Mouse (Mus musculus) cerebellum, postnatal 14 days (tissue): ENCODE measurements around the gene Ppp6r1.

Source experiments
- DNase-seq, 2 experiments: peaks; one replicate each; pipeline ENCODE4 v3.0.0; 2021; ENCODE audit warnings: mixed read lengths in 2 of 2

Ppp6r1 gene

DNA sequence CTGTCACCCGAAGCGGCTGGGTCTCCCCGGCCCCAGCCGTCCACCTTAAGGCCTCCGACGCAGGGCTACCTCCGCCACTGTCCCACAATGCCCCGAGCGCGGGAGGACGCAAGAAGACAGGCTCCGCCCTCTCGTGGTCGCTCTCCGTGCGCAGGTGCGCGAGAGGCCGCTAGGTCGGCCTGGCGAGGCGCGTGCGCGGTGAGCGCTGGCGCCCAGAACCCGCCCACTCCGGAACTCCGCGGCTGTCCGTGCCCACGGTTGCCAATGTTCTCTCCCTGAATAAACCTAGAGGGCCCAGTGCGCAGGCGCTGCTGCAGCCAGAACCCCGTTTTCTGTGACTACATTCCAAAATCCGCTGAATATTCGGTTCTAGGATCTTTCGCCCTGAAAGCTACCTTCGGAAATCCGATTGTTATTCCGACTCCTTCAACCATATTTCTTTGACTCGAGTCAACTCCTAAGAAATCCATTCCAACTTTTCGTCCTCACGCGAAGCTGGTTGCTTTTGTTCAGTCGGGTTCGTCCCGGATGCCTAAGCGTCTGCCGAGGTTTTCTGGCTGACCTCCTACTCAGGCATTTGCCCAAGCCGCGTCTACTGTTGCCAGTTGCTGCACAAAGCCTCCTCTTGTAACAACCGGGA is at the start of gene Ppp6r1:
Ppp6r1 (minus strand) TSS at position 108 of the 640 bp plus-strand sequence.
- peak; percentile 97 to 98 for DNase-seq

DNA sequence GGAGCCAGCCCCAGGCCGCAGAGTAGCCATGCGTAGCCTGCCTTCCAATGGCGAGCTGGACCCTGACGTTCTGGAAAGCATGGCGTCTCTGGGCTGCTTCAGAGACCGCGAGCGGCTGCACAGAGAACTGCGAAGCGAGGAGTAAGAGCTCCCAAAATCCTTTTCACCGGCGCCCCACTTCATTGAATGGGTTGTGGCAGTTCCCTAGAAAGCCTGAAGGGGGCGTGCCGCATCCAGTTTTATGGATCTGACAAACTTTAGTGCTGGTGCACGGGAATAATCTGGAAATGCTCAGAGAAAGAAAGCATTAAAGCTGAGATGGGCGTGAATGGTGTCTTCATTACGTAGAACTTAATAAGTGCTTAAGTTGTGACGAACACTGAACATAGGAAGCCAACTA is 46.3 kb upstream of the Ppp6r1 start:
- peak; percentile 42 to 81 for DNase-seq

DNA sequence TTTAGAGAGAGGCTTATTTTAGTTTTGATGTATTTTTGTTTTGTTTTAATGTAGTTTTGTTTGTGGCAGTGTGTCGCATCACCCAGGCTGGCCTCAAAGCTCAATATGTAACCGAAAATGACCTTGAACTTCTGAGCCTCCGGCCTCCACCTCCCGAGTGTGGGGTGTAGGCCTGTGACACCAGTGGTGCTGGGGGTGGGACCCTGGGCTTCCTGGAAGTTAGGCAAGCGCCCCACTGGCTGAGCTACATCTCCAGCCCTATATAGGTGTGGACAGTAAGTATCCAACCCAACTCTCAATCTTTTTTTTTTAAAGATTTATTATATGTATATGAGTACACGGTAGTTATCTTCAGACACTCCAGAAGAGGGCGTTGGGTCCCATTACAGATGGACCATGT is 44.4 kb upstream of the Ppp6r1 start:
- DNase-seq = no peak

DNA sequence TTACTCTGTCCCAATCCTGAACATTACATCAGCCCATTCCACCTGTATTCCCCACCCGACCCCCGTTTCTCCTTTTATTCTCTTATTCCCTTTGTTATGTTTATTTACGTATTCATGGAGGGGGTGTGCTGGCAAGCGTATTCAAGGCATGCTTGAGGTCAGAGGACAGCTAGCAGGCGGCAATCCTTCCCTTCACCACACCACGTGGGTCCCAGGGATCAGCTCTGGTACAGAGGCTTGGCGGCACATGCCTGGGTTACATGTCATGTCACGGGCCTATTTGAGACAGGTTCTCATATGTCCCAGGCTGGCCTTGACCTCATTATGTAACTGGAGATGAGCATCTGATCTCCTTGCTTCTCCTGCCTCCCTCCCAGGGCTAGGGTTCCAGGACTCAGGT is 43.5 kb upstream of the Ppp6r1 start:
- no peak for DNase-seq

DNA sequence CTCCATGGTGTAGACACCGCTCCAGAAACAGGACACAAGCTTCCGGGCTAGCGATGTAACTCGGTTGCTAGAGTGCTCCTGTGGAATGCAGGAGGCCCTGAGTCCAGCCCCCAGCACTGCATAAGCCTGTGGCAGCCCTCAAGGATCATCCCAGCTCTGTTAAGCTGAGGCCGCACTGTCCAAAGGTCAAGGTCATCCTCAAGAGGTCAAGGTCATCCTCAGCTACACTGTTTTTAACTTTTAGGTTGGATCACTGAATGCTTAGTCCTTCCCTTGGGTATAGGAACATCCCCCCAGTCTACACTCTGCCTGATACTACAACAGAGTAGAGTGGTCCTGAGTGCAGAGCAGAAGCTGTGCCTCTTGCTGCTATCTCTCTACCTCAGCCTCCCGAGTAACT is 34.2 kb upstream of the Ppp6r1 start:
- DNase-seq = no peak

DNA sequence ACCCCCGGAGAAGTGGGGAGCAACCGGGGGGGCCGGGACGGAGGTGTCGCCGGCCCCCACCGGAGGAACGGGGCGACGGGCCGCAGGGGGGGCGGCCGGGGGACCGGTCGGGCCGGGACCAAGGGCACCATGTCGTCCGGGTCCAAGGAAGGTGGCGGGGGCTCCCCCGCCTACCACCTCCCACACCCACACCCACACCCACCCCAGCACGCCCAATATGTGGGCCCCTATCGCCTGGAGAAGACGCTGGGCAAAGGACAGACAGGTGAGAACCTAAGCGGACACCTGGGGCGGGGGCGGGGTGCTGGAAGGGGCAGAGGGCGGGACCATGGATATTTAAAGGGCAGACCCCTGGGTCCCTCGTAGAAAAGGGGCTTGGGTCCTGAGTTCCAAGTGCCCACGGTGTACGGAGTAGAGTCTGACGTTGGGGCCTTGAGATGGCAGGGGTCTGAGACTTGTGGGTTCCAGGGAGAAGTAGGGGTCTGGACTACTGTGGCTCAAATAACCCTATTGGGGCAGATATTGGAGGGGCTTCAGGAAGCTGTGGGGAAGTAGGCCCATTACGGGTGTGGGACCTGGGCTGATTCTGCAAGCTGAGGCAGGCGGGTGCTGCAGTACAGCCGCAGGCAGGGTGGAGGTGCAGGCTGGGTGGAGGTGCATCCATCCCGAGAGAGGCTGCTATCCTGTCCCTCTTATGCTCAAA is 32.3 kb upstream of the Ppp6r1 start:
- peak; percentile 46 to 53 for DNase-seq

DNA sequence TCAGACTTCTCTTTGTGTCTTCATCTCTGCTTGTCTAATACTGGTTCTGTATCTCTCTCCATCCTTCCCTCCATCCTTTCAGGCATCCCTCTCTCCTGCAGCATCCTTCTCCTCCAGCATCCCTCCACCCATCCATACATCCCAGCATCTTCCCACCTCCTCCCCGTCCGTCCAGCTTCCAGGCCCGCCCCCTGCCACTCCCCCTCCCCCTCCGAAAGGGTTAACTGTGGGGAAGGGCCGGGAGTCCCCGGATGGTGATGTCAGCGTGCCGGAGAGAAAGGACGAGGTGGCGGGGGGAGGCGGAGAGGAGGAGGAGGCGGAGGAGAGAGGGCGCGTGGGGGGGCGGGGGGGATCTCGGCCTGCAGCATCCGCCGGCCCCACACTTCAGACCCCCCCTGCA is 31.6 kb upstream of the Ppp6r1 start, which contains the start of gene Brsk1:
Brsk1 (plus strand) TSS at position 218 of the 400 bp plus-strand sequence.
- DNase-seq = peak; percentile 93 to 96

DNA sequence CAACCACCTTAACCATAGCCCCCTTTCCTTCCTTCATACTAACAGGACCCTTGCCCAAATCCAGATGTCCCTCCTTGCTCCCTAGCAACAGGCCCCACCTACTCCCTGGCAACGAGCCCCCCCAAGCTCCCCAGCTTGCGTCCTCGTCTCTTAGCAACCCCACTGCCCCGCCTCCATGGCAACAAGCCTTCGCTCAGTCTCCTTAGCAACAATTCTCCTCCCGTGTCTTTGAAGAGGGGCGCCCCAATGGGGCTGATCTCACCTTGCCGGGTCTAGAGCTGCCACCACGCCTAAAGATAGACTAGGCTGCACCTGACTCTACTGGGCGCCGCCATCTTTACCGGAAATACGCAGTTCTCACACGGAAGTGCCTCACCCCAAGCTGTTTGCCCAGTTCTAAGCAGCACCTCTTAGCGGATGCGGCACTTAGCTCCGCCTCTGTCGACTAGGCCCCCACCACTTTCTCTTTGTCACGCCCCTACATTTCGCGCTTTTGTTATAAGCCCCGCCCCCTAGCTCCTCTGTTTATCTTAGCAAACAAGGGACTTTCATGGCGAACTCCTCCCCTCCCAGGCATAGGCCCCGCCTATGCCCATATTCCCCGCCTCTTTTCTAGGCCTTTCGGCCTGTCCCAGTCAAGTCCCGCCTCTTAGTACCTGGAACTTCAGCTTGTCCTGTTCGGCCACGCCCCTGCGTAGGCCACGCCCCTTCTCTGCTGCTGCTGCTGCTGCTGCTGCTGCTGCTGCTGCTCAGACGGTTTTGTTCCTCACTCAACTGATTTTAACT is 26.0 kb upstream of the Ppp6r1 start, which contains the start of gene Hspbp1:
Hspbp1 (minus strand) TSS at position 437 of the 786 bp plus-strand sequence.
- DNase-seq = peak; percentile 86 to 88

DNA sequence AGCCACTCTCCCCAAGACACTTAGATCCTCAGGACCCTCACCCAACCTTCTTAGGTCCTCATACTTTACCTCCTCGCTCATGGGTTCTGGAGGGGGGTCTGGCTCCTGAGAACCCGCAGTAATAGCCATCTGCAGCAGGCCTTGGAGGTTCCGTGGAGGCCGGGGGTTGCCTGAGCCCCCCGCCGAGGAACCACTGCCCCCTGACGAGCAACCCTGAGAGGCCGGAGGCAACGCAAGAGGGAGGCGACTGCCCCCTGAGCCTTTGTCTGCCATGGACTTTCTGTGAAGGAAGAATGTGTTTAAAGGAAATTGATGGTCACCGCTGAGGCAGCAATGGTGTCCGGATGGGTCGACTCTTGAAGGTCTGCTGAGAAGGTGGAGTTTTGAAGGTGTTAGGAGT is 25.4 kb upstream of the Ppp6r1 start:
- DNase-seq = peak; percentile 20 to 24

DNA sequence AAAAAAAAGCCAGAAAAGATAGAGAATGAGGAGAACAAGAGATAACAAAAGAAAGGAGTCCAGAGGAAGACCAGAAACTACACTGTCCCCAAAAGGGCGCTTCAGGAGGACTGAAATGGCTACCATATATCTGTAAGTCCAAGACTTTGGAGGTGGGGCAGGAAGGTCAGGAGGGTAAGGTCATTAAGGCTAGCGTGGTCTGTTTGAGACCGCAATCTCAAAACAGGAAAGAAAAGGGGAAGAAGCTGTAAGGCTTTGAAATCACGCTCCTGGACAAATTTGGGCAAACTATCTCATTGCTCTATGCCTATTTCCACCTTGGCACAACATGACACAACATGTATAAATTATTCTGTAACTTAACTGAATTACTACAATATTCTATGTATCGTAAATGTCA is 24.5 kb upstream of the Ppp6r1 start:
- DNase-seq = no peak

DNA sequence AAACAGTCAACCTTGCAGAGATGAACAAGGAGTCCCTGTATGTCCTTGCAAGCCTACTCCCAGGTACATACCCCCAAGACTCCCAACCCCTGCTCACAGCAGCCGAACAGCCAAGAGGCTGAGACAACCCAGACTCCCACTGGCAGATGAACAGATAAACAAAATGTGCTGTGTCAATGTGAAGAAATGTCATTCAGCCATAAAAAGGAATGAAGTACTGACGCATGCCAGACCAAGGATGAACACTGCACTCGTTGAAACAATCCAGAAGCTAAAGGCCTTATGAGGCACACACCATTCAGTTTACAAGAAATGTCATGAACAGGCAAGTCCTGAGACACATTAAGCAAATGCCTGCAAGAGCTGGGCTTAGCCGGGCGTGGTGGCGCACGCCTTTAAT is 16.4 kb upstream of the Ppp6r1 start:
- no peak for DNase-seq

DNA sequence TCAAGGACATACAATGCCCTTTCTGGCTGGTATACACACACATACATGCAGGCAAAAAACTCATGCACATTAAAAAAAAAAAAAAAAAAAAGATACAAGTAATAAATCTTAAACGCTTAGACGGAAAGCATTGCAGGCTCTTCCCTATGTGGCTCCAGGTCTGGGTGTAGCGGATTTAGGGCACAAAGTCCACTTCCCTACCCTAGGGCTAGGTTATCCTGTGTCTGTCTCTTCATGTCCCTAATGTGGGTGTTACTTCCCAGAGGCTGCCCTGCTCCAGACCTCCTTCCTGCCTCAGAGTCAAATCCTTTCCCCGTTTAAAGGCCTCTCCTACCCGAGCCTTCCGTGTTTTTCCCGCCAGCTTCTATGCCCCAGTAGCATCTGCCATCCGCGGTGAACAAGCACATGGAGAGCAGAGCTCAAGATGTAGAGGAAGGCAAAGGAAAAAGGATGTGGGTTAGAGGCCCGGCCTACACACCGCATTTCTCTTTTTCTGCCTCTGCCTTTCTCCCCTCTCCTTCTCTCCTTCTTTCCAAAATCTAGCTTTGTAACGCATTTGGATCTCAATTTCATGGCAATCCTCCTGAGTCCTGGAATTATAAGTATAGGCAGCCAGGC is 15.4 kb upstream of the Ppp6r1 start:
- DNase-seq = no peak

DNA sequence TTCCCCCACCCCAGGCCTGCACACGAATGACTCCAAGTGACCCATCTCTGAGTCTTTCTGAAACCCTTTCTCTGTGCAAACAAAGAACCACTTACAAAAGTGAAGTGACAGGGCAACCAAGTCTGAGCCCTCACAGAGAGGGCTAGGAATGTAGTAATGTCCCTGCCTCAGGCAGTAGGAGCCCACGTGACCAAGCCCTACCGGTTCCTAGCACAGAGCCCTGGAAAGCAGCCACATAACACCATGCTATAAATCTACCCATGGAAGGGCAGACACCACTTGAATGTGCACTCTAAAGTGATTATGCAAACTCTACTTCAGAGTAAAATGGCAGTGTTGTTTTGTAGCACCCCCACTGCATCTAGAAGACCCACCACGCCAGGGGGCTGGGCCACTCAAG is 13.1 kb upstream of the Ppp6r1 start:
- no peak for DNase-seq

DNA sequence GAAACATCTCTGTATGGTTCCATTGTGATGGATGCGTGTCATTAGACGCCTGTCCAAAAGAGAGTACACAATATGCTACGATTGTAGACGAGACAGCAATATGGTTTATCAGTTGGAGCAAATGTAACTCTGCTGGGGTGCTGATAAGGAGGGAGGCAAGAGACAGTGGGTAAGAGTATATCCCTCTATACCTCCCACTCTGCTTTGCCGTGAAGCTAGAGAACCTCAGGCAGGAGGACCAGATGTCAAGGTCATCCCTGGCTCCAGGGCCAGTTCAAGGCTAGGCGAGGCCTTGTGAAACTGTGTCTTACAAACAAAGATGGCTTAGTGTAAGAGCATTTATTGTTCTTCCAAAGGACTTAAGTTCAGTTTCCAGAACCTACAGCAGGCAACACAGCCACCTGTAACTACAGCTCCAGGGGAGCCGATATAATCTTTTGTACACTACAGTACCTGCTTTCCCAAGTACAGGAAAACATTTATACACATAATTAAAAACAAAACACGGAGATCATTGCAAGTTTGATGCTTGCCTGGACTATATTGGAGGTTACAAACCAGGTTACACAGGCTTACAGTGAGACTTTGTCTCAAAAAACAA is 11.9 kb upstream of the Ppp6r1 start:
- DNase-seq = no peak

DNA sequence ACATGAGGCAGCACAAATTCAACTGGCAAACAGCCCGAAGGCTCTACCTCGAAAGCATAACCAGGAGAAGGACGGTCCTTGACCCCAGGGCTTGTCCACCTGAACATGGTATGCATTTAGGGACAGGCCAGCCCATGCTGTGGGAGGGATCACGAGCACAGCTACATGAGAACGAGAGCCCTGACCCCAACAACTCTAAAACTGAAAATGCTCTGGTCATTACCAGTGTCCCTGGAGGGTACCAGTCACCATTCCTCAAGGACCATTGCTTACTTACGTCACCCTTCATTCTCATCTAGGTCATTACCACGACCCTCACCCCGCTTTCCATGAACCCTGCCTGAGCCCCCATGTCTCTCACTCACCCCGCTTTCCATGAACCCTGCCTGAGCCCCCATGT is 10.3 kb upstream of the Ppp6r1 start:
- no peak for DNase-seq

DNA sequence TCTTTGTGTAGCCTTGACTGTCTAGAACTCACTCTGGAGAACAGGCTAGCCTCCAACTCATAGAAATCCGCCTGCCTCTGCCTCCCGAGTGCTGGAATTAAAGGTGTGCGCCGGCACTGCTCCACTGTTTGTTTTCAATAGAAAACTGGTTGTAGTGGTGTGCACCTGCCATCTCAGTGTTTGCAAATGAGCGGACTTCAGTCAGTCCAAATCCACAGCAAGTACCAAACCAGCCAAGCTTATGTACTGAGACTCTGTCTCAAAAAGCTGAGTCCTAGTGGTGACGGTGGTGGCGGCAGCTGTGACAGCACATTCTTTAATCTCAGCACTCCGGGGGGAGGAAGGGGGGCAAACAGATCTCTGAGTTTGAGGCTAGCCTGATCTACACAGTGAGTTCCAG is 9.7 kb upstream of the Ppp6r1 start:
- no peak for DNase-seq

DNA sequence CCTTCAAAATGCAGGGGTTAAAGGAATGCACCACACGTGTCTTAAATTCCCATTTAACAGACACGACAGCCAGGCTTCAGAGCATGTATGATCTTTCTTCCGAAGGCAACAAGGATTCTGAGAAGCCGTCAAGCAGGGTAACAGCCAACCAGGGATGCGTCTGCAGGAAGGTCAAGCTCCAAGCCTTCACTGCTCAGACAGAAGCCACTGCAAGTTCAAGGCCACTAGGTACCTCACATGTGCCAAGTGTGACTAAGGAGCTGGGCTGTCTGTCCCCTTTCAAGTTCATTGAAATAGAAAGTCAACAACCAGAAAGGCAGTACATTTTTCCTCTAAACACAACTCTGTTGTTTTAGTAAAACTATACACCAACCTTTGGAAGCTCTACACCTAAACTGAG is 8.1 kb upstream of the Ppp6r1 start:
- no peak for DNase-seq

DNA sequence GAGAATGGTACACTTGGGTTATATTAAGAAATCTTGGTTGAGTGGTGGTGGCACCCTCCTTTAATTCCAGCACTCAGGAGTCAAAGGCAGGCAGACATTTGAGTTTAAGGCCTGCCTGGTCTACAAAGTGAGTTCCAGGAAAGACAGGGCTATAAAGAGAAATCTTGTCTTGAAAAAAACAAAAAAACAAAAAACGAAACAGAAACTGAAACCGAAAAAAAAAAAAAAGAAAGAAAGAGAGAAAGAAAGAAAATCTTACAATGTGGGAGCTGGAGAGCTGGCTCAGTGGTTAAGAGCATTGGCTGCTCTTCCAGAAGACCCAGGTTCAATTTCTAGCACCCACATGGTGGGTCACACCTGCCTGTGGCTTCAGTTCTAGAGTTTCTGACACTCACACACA is 4.9 kb upstream of the Ppp6r1 start:
- no peak for DNase-seq

DNA sequence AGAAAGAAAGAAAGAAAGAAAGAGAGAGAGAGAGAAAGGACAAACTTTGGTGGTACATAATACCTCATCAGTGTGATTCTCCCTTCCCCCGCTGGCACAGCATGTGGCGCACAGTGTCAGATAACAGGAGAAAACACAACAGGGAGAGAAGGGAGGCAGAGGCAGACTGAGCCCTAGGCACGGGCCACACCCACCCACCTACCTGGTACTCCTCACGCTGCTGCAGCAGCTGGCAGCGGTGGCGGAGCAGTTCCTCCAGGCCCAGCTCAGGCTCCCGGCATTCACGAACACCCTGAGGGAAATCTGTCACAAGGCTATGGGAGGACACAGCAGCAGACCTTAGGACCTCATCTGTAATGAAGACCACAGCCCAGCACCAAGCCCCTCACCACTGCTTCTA is 4.4 kb upstream of the Ppp6r1 start:
- no peak for DNase-seq

DNA sequence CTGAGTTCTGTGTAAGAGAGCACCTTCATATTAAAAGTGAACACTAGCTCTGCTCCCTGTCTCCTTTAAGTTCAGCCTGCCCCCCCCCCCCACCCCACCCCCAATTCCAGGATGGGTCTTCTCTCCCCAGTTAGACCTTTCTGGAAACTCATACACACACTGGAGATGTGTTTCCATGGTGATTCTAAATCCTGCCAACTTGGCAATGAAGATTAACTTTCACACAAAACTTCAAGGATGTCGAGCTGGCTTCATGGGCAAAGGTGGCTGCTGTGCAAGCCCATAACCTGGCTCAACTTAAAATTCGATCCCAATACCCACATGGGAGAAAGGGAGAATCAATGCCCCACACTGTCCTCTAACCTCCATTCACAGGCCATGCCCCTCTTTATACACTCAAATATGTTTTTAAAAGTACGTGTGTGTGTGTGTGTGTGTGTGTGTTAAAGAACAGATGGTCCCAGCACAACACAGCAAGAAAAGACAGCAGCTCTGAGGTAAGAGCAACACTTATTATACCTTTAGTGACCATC is 1.2 kb upstream of the Ppp6r1 start:
- peak in 1 of 2 experiments; percentile 22 for DNase-seq

DNA sequence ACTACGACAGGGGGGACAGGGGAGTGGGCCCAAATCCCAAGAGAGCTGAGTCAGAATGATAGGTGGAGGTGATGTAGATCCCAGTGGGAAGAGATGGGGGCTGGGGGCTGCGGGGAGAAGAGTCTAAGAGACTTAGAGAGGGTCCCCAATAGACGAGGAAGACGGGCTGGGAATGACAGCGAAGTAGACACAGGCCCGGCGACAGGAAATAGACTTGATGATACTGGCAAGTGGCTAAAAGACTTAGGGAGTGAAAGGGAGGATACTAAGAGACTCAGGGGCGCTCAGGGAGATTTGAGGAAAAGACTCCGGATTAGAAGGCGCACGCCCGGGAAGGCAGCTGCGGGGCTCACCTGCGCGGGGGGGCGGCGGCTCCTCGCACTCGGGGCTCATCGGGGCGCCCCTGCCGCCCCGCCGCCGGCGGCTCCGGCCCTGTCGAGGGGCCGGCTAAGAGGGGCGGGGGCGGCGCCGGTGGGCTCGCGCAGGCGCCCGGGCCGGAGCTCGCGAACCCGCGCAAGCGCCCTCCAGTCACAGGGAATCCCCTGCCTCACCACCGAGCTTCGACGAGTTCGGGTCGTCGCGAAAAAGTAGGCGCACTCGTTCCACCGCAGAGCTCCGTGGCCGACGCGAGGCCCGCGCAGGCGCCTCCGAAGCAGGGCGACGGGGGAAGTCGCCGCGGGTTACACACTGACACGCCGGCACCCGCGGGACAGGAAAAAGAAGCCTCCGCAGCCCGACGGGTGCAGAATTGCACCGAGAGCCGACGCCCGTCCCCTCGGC is 501 bp downstream of the Ppp6r1 start:
- peak in 1 of 2 experiments; percentile 34 for DNase-seq
